Mouse (Mus musculus): ENCODE measurements around the gene Oxct2b. TPM values are rescaled to one million over a fixed set of nuclear protein-coding genes. Genes with fewer than 3 reads are reported as not detected.
A peak's percentile ranks its signal among the peaks of the same experiment; 100 is the strongest.
"Not testable (repeated sequence)": the region's sequence is repeated elsewhere in the genome, so short reads cannot be mapped to it uniquely, and the experiment has no call there.

Oxct2b gene
- total and polyA plus RNA-seq, 2 experiments from 2014 or later: not detected

GRCm38 (mm10) chr4:123160571-123160970 is 44.5 kb downstream of the Oxct2b start:
- H3K27me3 ChIP-seq (ENCODE audit: control insufficient read depth, insufficient read depth, low read length): no peaks in the 10 kb centered on the region
- H3K9ac ChIP-seq (replicated peaks; ENCODE audit: low read depth, low read length): no peak overlapping the region
- no peaks in the 10 kb centered on the region for H3K9me3 ChIP-seq (replicated peaks; ENCODE audit: control insufficient read depth, low read length)
- DNase-seq (ENCODE audit: low spot score) (no peak), ATAC-seq (ENCODE audit: insufficient read depth, low read depth) (no peak)
- H3K4me2 ChIP-seq (ENCODE audit: low read depth, low read length): no peak overlapping the region
- WGBS: 76% methylated on average over 6 of the region's 6 CpGs
- no peak overlapping the region for H3K4me3 ChIP-seq (ENCODE audit: low read depth, low read length)
- no peak overlapping the region for H3K27ac ChIP-seq (ENCODE audit: low read depth)
- H3K4me1 ChIP-seq (ENCODE audit: control insufficient read depth, insufficient read depth): no peaks in the 10 kb centered on the region; the same call in 1 of the 2 replicates
- TF ChIP-seq EP300 (IDR thresholded peaks at IDR 0.05; ENCODE audit: low read depth) (no peak), CTCF (IDR thresholded peaks at IDR 0.05; ENCODE audit: low read depth) (no peak)
- no peaks in the 10 kb centered on the region for H3K36me3 ChIP-seq (replicated peaks; ENCODE audit: control insufficient read depth, insufficient read depth, low read length)

GRCm38 (mm10) chr4:123161251-123161650 is 45.2 kb downstream of the Oxct2b start:
- H3K9ac ChIP-seq (replicated peaks; ENCODE audit: low read depth, low read length); DNase-seq (ENCODE audit: low spot score); H3K27ac ChIP-seq (ENCODE audit: low read depth); H3K4me3 ChIP-seq (ENCODE audit: low read depth, low read length); H3K36me3 ChIP-seq (replicated peaks; ENCODE audit: control insufficient read depth, insufficient read depth, low read length); H3K4me2 ChIP-seq (ENCODE audit: low read depth, low read length); H3K27me3 ChIP-seq (ENCODE audit: control insufficient read depth, insufficient read depth, low read length); H3K9me3 ChIP-seq (replicated peaks; ENCODE audit: control insufficient read depth, low read length); ATAC-seq (ENCODE audit: insufficient read depth, low read depth); H3K4me1 ChIP-seq (ENCODE audit: control insufficient read depth, insufficient read depth): not testable (repeated sequence)
- WGBS: 86% methylated on average over 3 of the region's 3 CpGs

DNA sequence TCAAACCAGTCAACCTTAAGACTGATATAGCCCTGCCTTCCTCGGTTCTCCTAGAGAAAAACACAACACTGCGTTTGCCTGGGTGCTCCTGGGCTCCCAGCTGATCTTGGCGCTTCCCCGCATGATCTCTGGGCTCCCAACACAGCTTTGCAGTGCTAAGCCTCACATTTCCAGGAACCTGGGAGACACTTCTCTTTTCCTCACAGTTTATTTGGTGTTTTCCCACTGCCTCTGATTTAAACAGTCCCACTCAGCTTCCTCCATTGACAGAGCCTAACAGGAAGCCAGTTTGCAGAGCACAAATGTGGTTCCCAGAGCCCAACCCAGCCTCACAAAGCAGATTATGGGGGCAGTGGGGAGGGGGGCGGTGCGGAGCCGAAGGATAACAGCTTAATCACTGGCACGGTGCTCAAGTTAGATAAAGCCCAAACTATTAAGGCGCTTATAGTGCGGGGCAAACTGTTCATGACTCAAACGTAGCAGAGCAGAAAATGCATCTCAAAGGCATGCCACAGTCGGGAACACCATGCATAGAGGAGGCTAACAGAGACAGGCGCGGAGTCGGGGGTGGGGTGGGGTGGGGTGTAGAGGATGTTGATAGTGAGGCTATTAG is 46.3 kb downstream of the Oxct2b start:
- DNase-seq (ENCODE audit: low spot score) (no peak), ATAC-seq (ENCODE audit: insufficient read depth, low read depth) (no peak)
- H3K4me2 ChIP-seq (ENCODE audit: low read depth, low read length): peak overlapping the region; percentile 39
- H3K4me3 ChIP-seq (ENCODE audit: low read depth, low read length): no peak overlapping the region
- no peak overlapping the region for H3K27ac ChIP-seq (ENCODE audit: low read depth)
- TF ChIP-seq CTCF (IDR thresholded peaks at IDR 0.05; ENCODE audit: low read depth) (no peak), EP300 (IDR thresholded peaks at IDR 0.05; ENCODE audit: low read depth) (no peak)
- no peaks in the 10 kb centered on the region; the same call in 1 of the 2 replicates for H3K4me1 ChIP-seq (ENCODE audit: control insufficient read depth, insufficient read depth)
- no peaks in the 10 kb centered on the region for H3K9me3 ChIP-seq (replicated peaks; ENCODE audit: control insufficient read depth, low read length)
- H3K9ac ChIP-seq (replicated peaks; ENCODE audit: low read depth, low read length): no peak overlapping the region
- WGBS: 13% methylated on average over 15 of the region's 15 CpGs
- no peaks in the 10 kb centered on the region for H3K27me3 ChIP-seq (ENCODE audit: control insufficient read depth, insufficient read depth, low read length)
- no peaks in the 10 kb centered on the region for H3K36me3 ChIP-seq (replicated peaks; ENCODE audit: control insufficient read depth, insufficient read depth, low read length)

GRCm38 (mm10) chr4:123164157-123164556 is 48.1 kb downstream of the Oxct2b start:
- H3K4me1 ChIP-seq (ENCODE audit: control insufficient read depth, insufficient read depth): no peaks in the 10 kb centered on the region; the same call in 1 of the 2 replicates
- no peak overlapping the region for H3K9ac ChIP-seq (replicated peaks; ENCODE audit: low read depth, low read length)
- no peaks in the 10 kb centered on the region; the same call in 1 of the 2 replicates for H3K9me3 ChIP-seq (replicated peaks; ENCODE audit: control insufficient read depth, low read length)
- TF ChIP-seq EP300 (IDR thresholded peaks at IDR 0.05; ENCODE audit: low read depth) (no peak), CTCF (IDR thresholded peaks at IDR 0.05; ENCODE audit: low read depth) (no peak)
- no peaks in the 10 kb centered on the region for H3K27me3 ChIP-seq (ENCODE audit: control insufficient read depth, insufficient read depth, low read length)
- no peak overlapping the region for H3K4me3 ChIP-seq (ENCODE audit: low read depth, low read length)
- no peak for DNase-seq (ENCODE audit: low spot score)
- H3K27ac ChIP-seq (ENCODE audit: low read depth): no peak overlapping the region
- no peak for ATAC-seq (ENCODE audit: insufficient read depth, low read depth)
- 20% methylated on average over 15 of the region's 15 CpGs for WGBS
- peak overlapping the region; percentile 35 for H3K4me2 ChIP-seq (ENCODE audit: low read depth, low read length)
- no peaks in the 10 kb centered on the region for H3K36me3 ChIP-seq (replicated peaks; ENCODE audit: control insufficient read depth, insufficient read depth, low read length)

Other genes starting within 250 kb of the Oxct2b start
- 59.6 and 73.0 TPM in 2 replicates for gene Cap1, start 230.2 kb upstream of the Oxct2b start, total RNA-seq (2014; rRNA removed; ENCODE audit: low replicate concordance)
- gene Cap1, start 230.2 kb upstream of the Oxct2b start, polyA plus RNA-seq (2015; fragmentation: Nextera tagmentation; extraction: Ambion mirVana): 20.6 and 22.4 TPM in 2 replicates
- gene Mfsd2a, start 155.1 kb upstream of the Oxct2b start, total RNA-seq (2014; rRNA removed; ENCODE audit: low replicate concordance): not detected in 2 replicates
- gene Mfsd2a, start 155.1 kb upstream of the Oxct2b start, polyA plus RNA-seq (2015; fragmentation: Nextera tagmentation; extraction: Ambion mirVana): 0.19 and 0.20 TPM in 2 replicates
- gene Mycl, start 120.6 kb upstream of the Oxct2b start, total RNA-seq (2014; rRNA removed; ENCODE audit: low replicate concordance): 1.8 and 14.7 TPM in 2 replicates
- 0.12 and 0.44 TPM in 2 replicates for gene Mycl, start 120.6 kb upstream of the Oxct2b start, polyA plus RNA-seq (2015; fragmentation: Nextera tagmentation; extraction: Ambion mirVana)
- gene Trit1, start 99.7 kb upstream of the Oxct2b start, total RNA-seq (2014; rRNA removed; ENCODE audit: low replicate concordance): 7.2 and 13.4 TPM in 2 replicates
- gene Trit1, start 99.7 kb upstream of the Oxct2b start, polyA plus RNA-seq (2015; fragmentation: Nextera tagmentation; extraction: Ambion mirVana): 8.7 and 9.7 TPM in 2 replicates
- gene Bmp8b, start 11.1 kb upstream of the Oxct2b start, total RNA-seq (2014; rRNA removed; ENCODE audit: low replicate concordance): not detected in 2 replicates
- 0.05 and 0.10 TPM in 2 replicates for gene Bmp8b, start 11.1 kb upstream of the Oxct2b start, polyA plus RNA-seq (2015; fragmentation: Nextera tagmentation; extraction: Ambion mirVana)
- 21.9 and 37.5 TPM in 2 replicates for gene Ppie, start 23.7 kb downstream of the Oxct2b start, total RNA-seq (2014; rRNA removed; ENCODE audit: low replicate concordance)
- gene Ppie, start 23.7 kb downstream of the Oxct2b start, polyA plus RNA-seq (2015; fragmentation: Nextera tagmentation; extraction: Ambion mirVana): 36.9 and 37.3 TPM in 2 replicates
- gene Hpcal4, start 67.0 kb downstream of the Oxct2b start, total RNA-seq (2014; rRNA removed; ENCODE audit: low replicate concordance): 0.57 and 1.5 TPM in 2 replicates
- gene Hpcal4, start 67.0 kb downstream of the Oxct2b start, polyA plus RNA-seq (2015; fragmentation: Nextera tagmentation; extraction: Ambion mirVana): 0.40 and 0.41 TPM in 2 replicates
- 3.4 and 14.6 TPM in 2 replicates for gene Nt5c1a, start 85.2 kb downstream of the Oxct2b start, total RNA-seq (2014; rRNA removed; ENCODE audit: low replicate concordance)
- 1.7 and 2.4 TPM in 2 replicates for gene Nt5c1a, start 85.2 kb downstream of the Oxct2b start, polyA plus RNA-seq (2015; fragmentation: Nextera tagmentation; extraction: Ambion mirVana)
- gene Heyl, start 117.3 kb downstream of the Oxct2b start, total RNA-seq (2014; rRNA removed; ENCODE audit: low replicate concordance): 9.0 and 12.3 TPM in 2 replicates
- gene Heyl, start 117.3 kb downstream of the Oxct2b start, polyA plus RNA-seq (2015; fragmentation: Nextera tagmentation; extraction: Ambion mirVana): 8.9 and 9.0 TPM in 2 replicates
- gene Pabpc4, start 146.1 kb downstream of the Oxct2b start, total RNA-seq (2014; rRNA removed; ENCODE audit: low replicate concordance): 350 and 355 TPM in 2 replicates
- gene Pabpc4, start 146.1 kb downstream of the Oxct2b start, polyA plus RNA-seq (2015; fragmentation: Nextera tagmentation; extraction: Ambion mirVana): 54.6 and 55.3 TPM in 2 replicates
- gene Oxct2a, start 207.4 kb downstream of the Oxct2b start, total RNA-seq (2014; rRNA removed; ENCODE audit: low replicate concordance): not detected in 2 replicates
- gene Oxct2a, start 207.4 kb downstream of the Oxct2b start, polyA plus RNA-seq (2015; fragmentation: Nextera tagmentation; extraction: Ambion mirVana): not detected in 2 replicates
- gene Bmp8a, start 227.0 kb downstream of the Oxct2b start, total RNA-seq (2014; rRNA removed; ENCODE audit: low replicate concordance): not detected in 2 replicates
- not detected in 2 replicates for gene Bmp8a, start 227.0 kb downstream of the Oxct2b start, polyA plus RNA-seq (2015; fragmentation: Nextera tagmentation; extraction: Ambion mirVana)

All from heart, postnatal 0 days (tissue).